Mouse (Mus musculus): ENCODE data around the gene Vamp3. TPM values are rescaled to one million over a fixed set of nuclear protein-coding genes. Genes with fewer than 3 reads are reported as not detected.

Vamp3 gene
- polyA plus RNA-seq (2015; fragmentation: Nextera tagmentation; extraction: Ambion mirVana): 60.7 and 62.1 TPM in 2 replicates

GRCm38 (mm10) chr4:151057347-151058321 is at the start of gene Vamp3:
Vamp3 (minus strand) TSS chr4:151057963.
- Histone ChIP-seq H3K4me1 (replicated peaks) (peaks cover 22% of the 10 kb centered on the region), H3K4me3 (replicated peaks) (peak within 1 kb of the TSS; percentile 77), H3K27ac (peak within 1 kb of the TSS; percentile 94), H3K4me2 (replicated peaks) (peak within 1 kb of the TSS; percentile 71), H3K36me3 (peaks cover 44% of the 10 kb centered on the region), H3K27me3 (no peaks in the 10 kb centered on the region), H3K9ac (replicated peaks) (peak within 1 kb of the TSS; percentile 91), H3K9me3 (no peaks in the 10 kb centered on the region)
- peak; percentile 99 for ATAC-seq
- WGBS: under 1% methylated on average over 113 of the region's 114 CpGs

GRCm38 (mm10) chr4:151106468-151106867 is 48.7 kb upstream of the Vamp3 start:
- Histone ChIP-seq H3K4me1 (replicated peaks) (peaks cover 63% of the 10 kb centered on the region), H3K4me2 (replicated peaks) (peak overlapping the region; percentile 77), H3K27me3 (0 out of 2 replicates have a peak, but pooled peaks cover 8% of the 10 kb centered on the region), H3K9me3 (no peaks in the 10 kb centered on the region), H3K36me3 (no peaks in the 10 kb centered on the region), H3K9ac (replicated peaks) (peak overlapping the region; percentile 97), H3K27ac (peak overlapping the region; percentile 98), H3K4me3 (replicated peaks) (peak overlapping the region; percentile 89)
- ATAC-seq: no peak
- WGBS: 17% methylated on average over 10 of the region's 10 CpGs

- Histone ChIP-seq H3K4me1 (replicated peaks) (peaks cover 64% of the 10 kb centered on the region), H3K4me2 (replicated peaks) (peak overlapping the region; percentile 77), H3K36me3 (no peaks in the 10 kb centered on the region), H3K9ac (replicated peaks) (peak overlapping the region; percentile 97), H3K27ac (0 out of 2 replicates have a peak overlapping the region, but pooled peaks have one; percentile 14), H3K9me3 (no peaks in the 10 kb centered on the region), H3K27me3 (0 out of 2 replicates have a peak, but pooled peaks cover 6% of the 10 kb centered on the region), H3K4me3 (replicated peaks) (peak overlapping the region; percentile 89)
- ATAC-seq: no peak
- 64% methylated on average over 6 of the region's 6 CpGs for WGBS
Measured at GRCm38 (mm10) chr4:151105886-151106285, 48.1 kb upstream of the Vamp3 start.

GRCm38 (mm10) chr4:151104147-151104546 is 46.4 kb upstream of the Vamp3 start:
- Histone ChIP-seq H3K4me1 (replicated peaks) (peaks cover 69% of the 10 kb centered on the region), H3K9me3 (no peaks in the 10 kb centered on the region), H3K36me3 (no peaks in the 10 kb centered on the region), H3K4me3 (replicated peaks) (no peak overlapping the region), H3K27me3 (no peaks in the 10 kb centered on the region), H3K27ac (no peak overlapping the region; the same call in 1 of the 2 replicates), H3K9ac (replicated peaks) (no peak overlapping the region), H3K4me2 (replicated peaks) (peak overlapping the region; percentile 6; the same call in 1 of the 2 replicates)
- 90% methylated on average over 10 of the region's 10 CpGs for WGBS
- no peak for ATAC-seq

- Histone ChIP-seq H3K4me1 (replicated peaks) (peaks cover 69% of the 10 kb centered on the region), H3K9me3 (no peaks in the 10 kb centered on the region), H3K9ac (replicated peaks) (no peak overlapping the region), H3K36me3 (no peaks in the 10 kb centered on the region), H3K27ac (peak overlapping the region; percentile 47; the same call in 1 of the 2 replicates), H3K27me3 (no peaks in the 10 kb centered on the region), H3K4me2 (replicated peaks) (no peak overlapping the region), H3K4me3 (replicated peaks) (no peak overlapping the region)
- WGBS: 84% methylated on average over 11 of the region's 11 CpGs
- no peak for ATAC-seq
Measured at GRCm38 (mm10) chr4:151103646-151104045, 45.9 kb upstream of the Vamp3 start.

- no peaks in the 10 kb centered on the region for H3K27me3 ChIP-seq
- 89% methylated on average over 11 of the region's 11 CpGs for WGBS
- H3K4me1 ChIP-seq (replicated peaks): peaks cover 44% of the 10 kb centered on the region
- no peak overlapping the region for H3K4me2 ChIP-seq (replicated peaks)
- H3K4me3 ChIP-seq (replicated peaks): no peak overlapping the region
- no peak for ATAC-seq
- no peak overlapping the region for H3K27ac ChIP-seq
- no peaks in the 10 kb centered on the region for H3K9me3 ChIP-seq
- H3K9ac ChIP-seq (replicated peaks): no peak overlapping the region
- H3K36me3 ChIP-seq: peaks cover 18% of the 10 kb centered on the region
Measured at GRCm38 (mm10) chr4:151097104-151097438, 39.3 kb upstream of the Vamp3 start.

GRCm38 (mm10) chr4:151096334-151097103 is 38.8 kb upstream of the Vamp3 start:
- H3K27ac ChIP-seq: no peak overlapping the region
- H3K36me3 ChIP-seq: peaks cover 18% of the 10 kb centered on the region
- H3K4me1 ChIP-seq (replicated peaks): peaks cover 41% of the 10 kb centered on the region
- WGBS: 90% methylated on average over 18 of the region's 18 CpGs
- no peak overlapping the region for H3K4me2 ChIP-seq (replicated peaks)
- no peaks in the 10 kb centered on the region for H3K27me3 ChIP-seq
- H3K9me3 ChIP-seq: no peaks in the 10 kb centered on the region
- no peak overlapping the region for H3K9ac ChIP-seq (replicated peaks)
- no peak overlapping the region for H3K4me3 ChIP-seq (replicated peaks)
- no peak for ATAC-seq

- H3K4me2 ChIP-seq (replicated peaks): no peak overlapping the region
- no peak overlapping the region for H3K4me3 ChIP-seq (replicated peaks)
- H3K4me1 ChIP-seq (replicated peaks): peaks cover 44% of the 10 kb centered on the region
- no peak overlapping the region for H3K9ac ChIP-seq (replicated peaks)
- 32% methylated on average over 2 of the region's 2 CpGs for WGBS
- H3K27me3 ChIP-seq: no peaks in the 10 kb centered on the region
- H3K9me3 ChIP-seq: no peaks in the 10 kb centered on the region
- no peak overlapping the region for H3K27ac ChIP-seq
- no peak for ATAC-seq
- H3K36me3 ChIP-seq: peaks cover 18% of the 10 kb centered on the region
Measured at GRCm38 (mm10) chr4:151095207-151095606, 37.4 kb upstream of the Vamp3 start.

- peaks cover 57% of the 10 kb centered on the region for H3K36me3 ChIP-seq
- ATAC-seq: no peak
- H3K9ac ChIP-seq (replicated peaks): no peak within 1 kb of the TSS
- H3K9me3 ChIP-seq: no peaks in the 10 kb centered on the region
- H3K27me3 ChIP-seq: no peaks in the 10 kb centered on the region
- 91% methylated on average over 7 of the region's 7 CpGs for WGBS
- no peak within 1 kb of the TSS for H3K4me3 ChIP-seq (replicated peaks)
- H3K4me1 ChIP-seq (replicated peaks): peaks cover 30% of the 10 kb centered on the region
- no peak within 1 kb of the TSS for H3K4me2 ChIP-seq (replicated peaks)
- H3K27ac ChIP-seq: 0 out of 2 replicates have a peak within 1 kb of the TSS, but pooled peaks have one; percentile 7
Measured at GRCm38 (mm10) chr4:151089270-151089669, 31.5 kb upstream of the Vamp3 start, which contains the start of gene Gm13090. Gm13090 (plus strand) TSS chr4:151089570.

GRCm38 (mm10) chr4:151088819-151089218 is 31.1 kb upstream of the Vamp3 start:
- Histone ChIP-seq H3K27ac (no peak overlapping the region), H3K9me3 (no peaks in the 10 kb centered on the region), H3K9ac (replicated peaks) (no peak overlapping the region), H3K27me3 (no peaks in the 10 kb centered on the region), H3K4me1 (replicated peaks) (peaks cover 30% of the 10 kb centered on the region), H3K4me2 (replicated peaks) (no peak overlapping the region), H3K36me3 (peaks cover 57% of the 10 kb centered on the region), H3K4me3 (replicated peaks) (no peak overlapping the region)
- WGBS: 96% methylated on average over 14 of the region's 14 CpGs
- no peak for ATAC-seq

GRCm38 (mm10) chr4:151087358-151087757 is 29.6 kb upstream of the Vamp3 start:
- Histone ChIP-seq H3K27me3 (no peaks in the 10 kb centered on the region), H3K27ac (no peak overlapping the region), H3K9ac (replicated peaks) (no peak overlapping the region), H3K4me3 (replicated peaks) (no peak overlapping the region), H3K4me1 (replicated peaks) (peaks cover 30% of the 10 kb centered on the region), H3K36me3 (peaks cover 67% of the 10 kb centered on the region), H3K9me3 (no peaks in the 10 kb centered on the region), H3K4me2 (replicated peaks) (no peak overlapping the region)
- ATAC-seq: no peak
- 97% methylated on average over 1 of the region's 1 CpGs for WGBS

- ATAC-seq: no peak
- H3K9me3 ChIP-seq: no peaks in the 10 kb centered on the region
- H3K9ac ChIP-seq (replicated peaks): no peak overlapping the region
Measured at GRCm38 (mm10) chr4:151083027-151083426, 25.3 kb upstream of the Vamp3 start.

More at GRCm38 (mm10) chr4:151083027-151083426, 25.3 kb upstream of the Vamp3 start:
- no peaks in the 10 kb centered on the region for H3K4me1 ChIP-seq (replicated peaks)
- peaks cover 97% of the 10 kb centered on the region for H3K36me3 ChIP-seq
- WGBS: 74% methylated on average over 5 of the region's 5 CpGs
- H3K27me3 ChIP-seq: no peaks in the 10 kb centered on the region
- no peak overlapping the region for H3K27ac ChIP-seq
- no peak overlapping the region for H3K4me2 ChIP-seq (replicated peaks)
- no peak overlapping the region for H3K4me3 ChIP-seq (replicated peaks)
